Mouse (Mus musculus): ENCODE measurements around the gene Tcf7l1. TPM values are rescaled to one million over a fixed set of nuclear protein-coding genes. Genes with fewer than 3 reads are reported as not detected.
A peak's percentile ranks its signal among the peaks of the same experiment; 100 is the strongest.

The Tcf7l1 gene
- total RNA-seq, 1 experiment, result 14.5 TPM

DNA sequence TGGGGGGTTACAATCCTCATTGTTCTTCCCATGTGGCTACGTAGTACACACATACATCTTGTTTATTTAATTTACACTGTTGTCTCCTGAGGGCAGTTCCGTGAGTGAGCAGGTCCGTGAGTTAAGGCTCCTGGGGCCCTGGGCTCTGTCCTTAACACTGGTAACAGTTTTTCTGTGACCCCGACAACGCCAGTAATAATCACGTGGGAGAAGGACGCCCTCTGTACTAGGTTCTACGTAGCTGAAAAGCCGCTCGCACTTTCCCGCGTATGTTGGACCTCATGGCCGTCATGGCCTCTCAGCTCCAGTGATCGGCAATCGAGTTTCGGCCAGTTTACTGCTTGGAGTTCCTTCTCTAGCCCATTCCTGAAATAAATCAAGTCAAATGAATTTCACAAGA, 6.4 kb upstream of the Tcf7l1 start:
- in situ Hi-C loops (cut with MboI; ENCODE audit: low sequenced_read_pairs in 2 of 2, unreplicated experiment in 2 of 2), result no loop called here
- Histone ChIP-seq H3K4me3 (ENCODE audit: insufficient read depth in 1 of 2, low read depth in 1 of 2, low read length in 2 of 2, poor library complexity in 1 of 2, severe bottlenecking in 1 of 2) (peak overlapping the region; percentile 13 to 16; a peak in 2 of 4 replicates), H3K4me1 (ENCODE audit: control insufficient read depth in 2 of 2, insufficient read depth in 2 of 2, low read length in 2 of 2, poor library complexity in 1 of 2) (peaks cover 4% of the 10 kb centered on the region in 2 experiments; a peak in 2 of 4 replicates), H3K36me3 (ENCODE audit: control insufficient read depth, insufficient read depth, low read length, poor library complexity, severe bottlenecking) (no peaks in the 10 kb centered on the region), H3K9ac (ENCODE audit: insufficient read depth, low read depth, low read length, poor library complexity, severe bottlenecking) (peak overlapping the region; percentile 48; the same call in 1 of the 2 replicates), H3K9me3 (ENCODE audit: control insufficient read depth, insufficient read depth, low read depth, low read length) (no peaks in the 10 kb centered on the region), H3K27ac (ENCODE audit: insufficient read depth, low read depth, low read length, poor library complexity, severe bottlenecking) (peak overlapping the region; percentile 65)
- DNase-seq (ENCODE audit: low read depth, low spot score), result no peak
- no peak for TF ChIP-seq MAFK (IDR thresholded peaks at IDR 0.05; ENCODE audit: insufficient read depth, low read depth, low read length)
- no peak for TF ChIP-seq ZC3H11A (IDR thresholded peaks at IDR 0.05; ENCODE audit: borderline replicate concordance, low read depth, low read length)
- no peak for TF ChIP-seq HCFC1 (IDR thresholded peaks at IDR 0.05; ENCODE audit: borderline replicate concordance, insufficient read depth, low read length)
- TF ChIP-seq ZNF384 (IDR thresholded peaks at IDR 0.05; ENCODE audit: low read depth, low read length), result no peak
- no peak for TF ChIP-seq CHD2 (IDR thresholded peaks at IDR 0.05; ENCODE audit: low read depth, low read length)

GRCm38 (mm10) chr6:72794870-72795269, 5.8 kb upstream of the Tcf7l1 start:
- no peaks in the 10 kb centered on the region for H3K9me3 ChIP-seq (ENCODE audit: control insufficient read depth, insufficient read depth, low read depth, low read length)
- in situ Hi-C loops (cut with MboI; ENCODE audit: low sequenced_read_pairs in 2 of 2, unreplicated experiment in 2 of 2), result no loop called here
- no peak overlapping the region; a peak in 1 of 4 replicates for H3K4me3 ChIP-seq (ENCODE audit: insufficient read depth in 1 of 2, low read depth in 1 of 2, low read length in 2 of 2, poor library complexity in 1 of 2, severe bottlenecking in 1 of 2)
- no peak for DNase-seq (ENCODE audit: low read depth, low spot score)
- H3K36me3 ChIP-seq (ENCODE audit: control insufficient read depth, insufficient read depth, low read length, poor library complexity, severe bottlenecking), result no peaks in the 10 kb centered on the region
- no peak overlapping the region for H3K9ac ChIP-seq (ENCODE audit: insufficient read depth, low read depth, low read length, poor library complexity, severe bottlenecking)
- TF ChIP-seq MAFK (IDR thresholded peaks at IDR 0.05; ENCODE audit: insufficient read depth, low read depth, low read length) (peak; percentile 49; the same call in 1 of the 2 replicates), ZC3H11A (IDR thresholded peaks at IDR 0.05; ENCODE audit: borderline replicate concordance, low read depth, low read length) (no peak)
- H3K4me1 ChIP-seq (ENCODE audit: control insufficient read depth in 2 of 2, insufficient read depth in 2 of 2, low read length in 2 of 2, poor library complexity in 1 of 2), result peaks cover 4% of the 10 kb centered on the region in 2 experiments; a peak in 2 of 4 replicates
- H3K27ac ChIP-seq (ENCODE audit: insufficient read depth, low read depth, low read length, poor library complexity, severe bottlenecking), result peak overlapping the region; percentile 65; the same call in 1 of the 2 replicates

GRCm38 (mm10) chr6:72792641-72793040, 3.6 kb upstream of the Tcf7l1 start:
- H3K4me1 ChIP-seq (ENCODE audit: control insufficient read depth in 2 of 2, insufficient read depth in 2 of 2, low read length in 2 of 2, poor library complexity in 1 of 2), result peaks cover 4% of the 10 kb centered on the region in 2 experiments; a peak in 2 of 4 replicates
- no peak for TF ChIP-seq ZNF384 (IDR thresholded peaks at IDR 0.05; ENCODE audit: low read depth, low read length)
- TF ChIP-seq CHD2 (IDR thresholded peaks at IDR 0.05; ENCODE audit: low read depth, low read length), result no peak
- no peak for TF ChIP-seq MAFK (IDR thresholded peaks at IDR 0.05; ENCODE audit: insufficient read depth, low read depth, low read length)
- no peak for TF ChIP-seq ZC3H11A (IDR thresholded peaks at IDR 0.05; ENCODE audit: borderline replicate concordance, low read depth, low read length)
- TF ChIP-seq HCFC1 (IDR thresholded peaks at IDR 0.05; ENCODE audit: borderline replicate concordance, insufficient read depth, low read length), result no peak
- in situ Hi-C loops (cut with MboI; ENCODE audit: low sequenced_read_pairs in 2 of 2, unreplicated experiment in 2 of 2), result no loop called here

GRCm38 (mm10) chr6:72787948-72788891, 834 bp downstream of the Tcf7l1 start:
- in situ Hi-C loops (cut with MboI; ENCODE audit: low sequenced_read_pairs in 2 of 2, unreplicated experiment in 2 of 2), result no loop called here
- DNase-seq (ENCODE audit: low read depth, low spot score), result no peak
- Histone ChIP-seq H3K9ac (ENCODE audit: insufficient read depth, low read depth, low read length, poor library complexity, severe bottlenecking) (peak overlapping the region; percentile 93), H3K36me3 (ENCODE audit: control insufficient read depth, insufficient read depth, low read length, poor library complexity, severe bottlenecking) (peaks cover 8% of the 10 kb centered on the region; the same call in 1 of the 2 replicates), H3K4me1 (ENCODE audit: control insufficient read depth in 2 of 2, insufficient read depth in 2 of 2, low read length in 2 of 2, poor library complexity in 1 of 2) (peaks cover 2 to 4% of the 10 kb centered on the region in 2 experiments; a peak in 1 of 4 replicates), H3K4me3 (ENCODE audit: insufficient read depth in 1 of 2, low read depth in 1 of 2, low read length in 2 of 2, poor library complexity in 1 of 2, severe bottlenecking in 1 of 2) (peak overlapping the region; percentile 90 to 97), H3K9me3 (ENCODE audit: control insufficient read depth, insufficient read depth, low read depth, low read length) (no peaks in the 10 kb centered on the region), H3K27ac (ENCODE audit: insufficient read depth, low read depth, low read length, poor library complexity, severe bottlenecking) (peak overlapping the region; percentile 92)
- TF ChIP-seq CHD2 (IDR thresholded peaks at IDR 0.05; ENCODE audit: low read depth, low read length) (no peak), MAFK (IDR thresholded peaks at IDR 0.05; ENCODE audit: insufficient read depth, low read depth, low read length) (0 out of 2 replicates have a peak, but pooled peaks have one; percentile 26)

More at GRCm38 (mm10) chr6:72792641-72793040, 3.6 kb upstream of the Tcf7l1 start:
- no peak for DNase-seq (ENCODE audit: low read depth, low spot score)
- H3K27ac ChIP-seq (ENCODE audit: insufficient read depth, low read depth, low read length, poor library complexity, severe bottlenecking), result no peak overlapping the region
- H3K9me3 ChIP-seq (ENCODE audit: control insufficient read depth, insufficient read depth, low read depth, low read length), result no peaks in the 10 kb centered on the region
- no peak overlapping the region for H3K9ac ChIP-seq (ENCODE audit: insufficient read depth, low read depth, low read length, poor library complexity, severe bottlenecking)
- no peak overlapping the region for H3K4me3 ChIP-seq (ENCODE audit: insufficient read depth in 1 of 2, low read depth in 1 of 2, low read length in 2 of 2, poor library complexity in 1 of 2, severe bottlenecking in 1 of 2)
- H3K36me3 ChIP-seq (ENCODE audit: control insufficient read depth, insufficient read depth, low read length, poor library complexity, severe bottlenecking), result no peaks in the 10 kb centered on the region
